Mouse (Mus musculus): ENCODE measurements around the gene Mthfd1.

DNA sequence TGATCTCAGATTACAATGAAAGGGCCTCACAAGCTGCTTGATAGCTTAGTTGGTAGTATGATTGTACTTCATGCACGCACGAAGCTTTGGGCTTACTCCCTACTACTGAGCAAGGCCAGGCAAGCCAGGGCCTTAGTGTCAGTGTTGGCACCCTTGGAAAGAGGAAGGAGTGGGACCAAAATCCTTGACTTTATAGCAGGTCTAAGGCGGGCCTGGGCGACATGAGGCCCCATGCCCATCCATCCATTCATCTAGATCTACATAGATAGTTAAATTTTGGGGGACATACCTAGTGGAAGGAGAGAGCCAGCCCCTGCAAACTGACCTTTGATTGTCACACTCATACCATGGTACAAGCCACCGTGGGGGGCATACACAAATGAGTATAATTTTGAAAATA, 53.3 kb downstream of the Mthfd1 start:
- no peak for TF ChIP-seq CHD2 (IDR thresholded peaks at IDR 0.05; ENCODE audit: low read depth, low read length)
- no peak for TF ChIP-seq HCFC1 (IDR thresholded peaks at IDR 0.05; ENCODE audit: borderline replicate concordance, insufficient read depth, low read length)

Measured in ES-E14 (cell line).